Mouse (Mus musculus) liver, embryonic 16.5 days (tissue): Measurements from ENCODE around the gene Gm42906. TPM values are rescaled to one million over a fixed set of nuclear protein-coding genes. Genes with fewer than 3 reads are reported as not detected.

Source experiments
- ATAC-seq: fragments of 200-750 bp; cut with Nextera tagmentation; 2 replicates; pipeline ENCODE4 v1.8.0; 2017; ENCODE audit warnings: low read depth, mild to moderate bottlenecking, moderate number of reproducible peaks, moderate library complexity
- H3K27ac ChIP-seq: fragments of 300-500 bp; sonication (generic); 2 replicates; pipeline ENCODE4 v1.5.1; 2014; ENCODE audit warnings: mild to moderate bottlenecking, low read length
- H3K27me3 ChIP-seq: fragments of 300-500 bp; sonication (generic); 2 replicates; pipeline ENCODE4 v1.6.1; 2014; ENCODE audit warnings: low read depth, low read length, mixed read lengths; ENCODE audit not compliant: control insufficient read depth, insufficient read depth
- H3K36me3 ChIP-seq: fragments of 300-500 bp; sonication (generic); 2 replicates; pipeline ENCODE4 v1.6.1; 2014; ENCODE audit warnings: mild to moderate bottlenecking; ENCODE audit not compliant: control insufficient read depth, insufficient read depth
- H3K4me1 ChIP-seq: fragments of 300-500 bp; sonication (generic); 2 replicates; pipeline ENCODE4 v1.6.1; 2014; ENCODE audit warnings: low read depth, low read length, mixed read lengths; ENCODE audit not compliant: control insufficient read depth
- H3K4me2 ChIP-seq: fragments of 300-500 bp; sonication (generic); 2 replicates; pipeline ENCODE4 v1.6.1; 2014; ENCODE audit warnings: low read depth, low read length, mixed read lengths
- H3K4me3 ChIP-seq: fragments of 300-500 bp; sonication (generic); 2 replicates; pipeline ENCODE4 v1.5.1; 2014; ENCODE audit warnings: low read depth, mild to moderate bottlenecking, low read length
- H3K9ac ChIP-seq: fragments of 300-500 bp; sonication (generic); 2 replicates; pipeline ENCODE4 v1.6.1; 2014; ENCODE audit warnings: low read depth, low read length
- H3K9me3 ChIP-seq: fragments of 300-500 bp; sonication (generic); replicated peaks from 2 replicates; pipeline ENCODE4 v1.6.1; 2016; ENCODE audit warnings: low read length; ENCODE audit not compliant: control insufficient read depth
- WGBS: fragments of 180-500 bp; shearing (Covaris S2); extraction: QIAGEN DNeasy Blood & Tissue Kit; methylation state at CpG from one replicate; pipeline ENCODE4 v1.1.7; 2014; ENCODE audit not compliant: insufficient replicate concordance; 5-methylcytosine and 5-hydroxymethylcytosine counted together
- polyA plus RNA-seq: library from polyadenylated mRNA; unstranded; fragments of >200 nt; fragmentation: Nextera tagmentation; extraction: Ambion mirVana; gene quantifications from 2 replicates; pipeline ENCODE4 v1.2.1, GENCODE M21; 2015

The Gm42906 gene
- polyA plus RNA-seq, 1 experiment from 2014 or later: not detected

GRCm38 (mm10) chr5:151174485-151175460, 253.2 kb downstream of the Gm42906 start:
- Histone ChIP-seq H3K36me3 (no peaks in the 10 kb centered on the region), H3K4me3 (no peak overlapping the region), H3K9me3 (no peaks in the 10 kb centered on the region), H3K9ac (no peak overlapping the region), H3K4me1 (no peaks in the 10 kb centered on the region; the same call in 1 of the 2 replicates), H3K4me2 (no peak overlapping the region), H3K27me3 (no peaks in the 10 kb centered on the region), H3K27ac (no peak overlapping the region)
- no peak for ATAC-seq
- WGBS: 58% methylated on average over 7 of the region's 7 CpGs

- WGBS: 61% methylated on average over 1 of the region's 1 CpGs
- no peak for ATAC-seq
- Histone ChIP-seq H3K4me3 (no peak overlapping the region), H3K9ac (no peak overlapping the region), H3K27me3 (no peaks in the 10 kb centered on the region), H3K9me3 (no peaks in the 10 kb centered on the region), H3K36me3 (no peaks in the 10 kb centered on the region), H3K4me2 (no peak overlapping the region), H3K4me1 (no peaks in the 10 kb centered on the region; the same call in 1 of the 2 replicates), H3K27ac (no peak overlapping the region)
These were observed 254.2 kb downstream of the Gm42906 start for GRCm38 (mm10) chr5:151173774-151174173.

- no peaks in the 10 kb centered on the region for H3K4me1 ChIP-seq
These were observed 257.7 kb downstream of the Gm42906 start for GRCm38 (mm10) chr5:151170168-151170750.

GRCm38 (mm10) chr5:151168191-151168590, 259.8 kb downstream of the Gm42906 start:
- ATAC-seq: no peak
- no peak overlapping the region for H3K4me2 ChIP-seq
- no peaks in the 10 kb centered on the region for H3K36me3 ChIP-seq
- no peaks in the 10 kb centered on the region for H3K4me1 ChIP-seq
- no peak overlapping the region for H3K4me3 ChIP-seq
- no peaks in the 10 kb centered on the region for H3K9me3 ChIP-seq
- H3K9ac ChIP-seq: no peak overlapping the region
- H3K27me3 ChIP-seq: no peaks in the 10 kb centered on the region
- 60% methylated on average over 3 of the region's 3 CpGs for WGBS
- H3K27ac ChIP-seq: no peak overlapping the region

More at GRCm38 (mm10) chr5:151170168-151170750, 257.7 kb downstream of the Gm42906 start:
- Histone ChIP-seq H3K27ac (no peak overlapping the region), H3K4me3 (no peak overlapping the region), H3K9me3 (no peaks in the 10 kb centered on the region), H3K36me3 (no peaks in the 10 kb centered on the region), H3K9ac (no peak overlapping the region), H3K27me3 (no peaks in the 10 kb centered on the region), H3K4me2 (no peak overlapping the region)
- WGBS: 51% methylated on average over 3 of the region's 3 CpGs
- ATAC-seq: peak; percentile 53

- no peaks in the 10 kb centered on the region for H3K4me1 ChIP-seq
- no peak overlapping the region for H3K4me3 ChIP-seq
- H3K36me3 ChIP-seq: no peaks in the 10 kb centered on the region
- no peaks in the 10 kb centered on the region for H3K9me3 ChIP-seq
- WGBS: 64% methylated on average over 6 of the region's 6 CpGs
- no peak overlapping the region for H3K27ac ChIP-seq
- no peaks in the 10 kb centered on the region for H3K27me3 ChIP-seq
- no peak overlapping the region for H3K9ac ChIP-seq
- no peak for ATAC-seq
- no peak overlapping the region for H3K4me2 ChIP-seq
These were observed 260.3 kb downstream of the Gm42906 start for GRCm38 (mm10) chr5:151167641-151168040.

- no peaks in the 10 kb centered on the region for H3K27me3 ChIP-seq
- no peak overlapping the region for H3K27ac ChIP-seq
- WGBS: 66% methylated on average over 5 of the region's 5 CpGs
These were observed 261.7 kb downstream of the Gm42906 start for GRCm38 (mm10) chr5:151166266-151166665.

GRCm38 (mm10) chr5:151165381-151166016, 262.5 kb downstream of the Gm42906 start:
- 61% methylated on average over 6 of the region's 6 CpGs for WGBS
- Histone ChIP-seq H3K27me3 (no peaks in the 10 kb centered on the region), H3K4me3 (no peak overlapping the region), H3K36me3 (no peaks in the 10 kb centered on the region), H3K4me1 (no peaks in the 10 kb centered on the region), H3K27ac (no peak overlapping the region), H3K4me2 (no peak overlapping the region), H3K9me3 (no peaks in the 10 kb centered on the region), H3K9ac (no peak overlapping the region)
- ATAC-seq: no peak

More at GRCm38 (mm10) chr5:151166266-151166665, 261.7 kb downstream of the Gm42906 start:
- Histone ChIP-seq H3K9ac (no peak overlapping the region), H3K4me1 (no peaks in the 10 kb centered on the region), H3K9me3 (no peaks in the 10 kb centered on the region), H3K4me3 (no peak overlapping the region), H3K4me2 (no peak overlapping the region), H3K36me3 (no peaks in the 10 kb centered on the region)
- no peak for ATAC-seq

GRCm38 (mm10) chr5:151164815-151165214, 263.1 kb downstream of the Gm42906 start:
- H3K27me3 ChIP-seq: no peaks in the 10 kb centered on the region
- H3K4me2 ChIP-seq: no peak overlapping the region
- H3K9me3 ChIP-seq: no peaks in the 10 kb centered on the region
- no peaks in the 10 kb centered on the region for H3K4me1 ChIP-seq
- H3K36me3 ChIP-seq: no peaks in the 10 kb centered on the region
- WGBS: 58% methylated on average over 4 of the region's 4 CpGs
- no peak overlapping the region for H3K9ac ChIP-seq
- ATAC-seq: no peak
- no peak overlapping the region for H3K27ac ChIP-seq
- no peak overlapping the region for H3K4me3 ChIP-seq
